Mouse (Mus musculus): Measurements from ENCODE around the gene Flot1.
A peak's percentile ranks its signal among the peaks of the same experiment; 100 is the strongest.
"Not testable (repeated sequence)": the region's sequence is repeated elsewhere in the genome, so short reads cannot be mapped to it uniquely, and the experiment has no call there.

Gene Flot1

GRCm38 (mm10) chr17:35836991-35837422, 14.0 kb downstream of the Flot1 start:
- peak; percentile 70 for DNase-seq

GRCm38 (mm10) chr17:35837487-35837886, 14.5 kb downstream of the Flot1 start:
- peak; percentile 43 for DNase-seq

- DNase-seq: peak; percentile 97
These were observed 15.1 kb downstream of the Flot1 start, which contains the start of gene Tubb5 for GRCm38 (mm10) chr17:35838122-35838544. Gene Tubb5 (minus strand): TSS chr17:35838306.

- no peak for DNase-seq
These were observed 15.5 kb downstream of the Flot1 start for GRCm38 (mm10) chr17:35838570-35838969.

GRCm38 (mm10) chr17:35839002-35839401, 16.0 kb downstream of the Flot1 start:
- not testable (repeated sequence) for DNase-seq

- DNase-seq: no peak
These were observed 17.5 kb downstream of the Flot1 start for GRCm38 (mm10) chr17:35840561-35840960.

GRCm38 (mm10) chr17:35841076-35841950, 18.3 kb downstream of the Flot1 start, which contains the start of gene Mdc1:
Gene Mdc1 (plus strand): TSS chr17:35841515.
- peak; percentile 100 for DNase-seq

GRCm38 (mm10) chr17:35842006-35842405, 19.0 kb downstream of the Flot1 start:
- DNase-seq: no peak

GRCm38 (mm10) chr17:35843514-35843913, 20.5 kb downstream of the Flot1 start:
- no peak for DNase-seq

GRCm38 (mm10) chr17:35848112-35848511, 25.1 kb downstream of the Flot1 start:
- no peak for DNase-seq

GRCm38 (mm10) chr17:35850974-35851373, 27.9 kb downstream of the Flot1 start:
- DNase-seq: no peak

- DNase-seq: no peak
These were observed 36.3 kb downstream of the Flot1 start for GRCm38 (mm10) chr17:35859371-35859770.

- DNase-seq: no peak
These were observed 36.8 kb downstream of the Flot1 start for GRCm38 (mm10) chr17:35859835-35860234.

GRCm38 (mm10) chr17:35860831-35861197, 37.8 kb downstream of the Flot1 start:
- DNase-seq: no peak

GRCm38 (mm10) chr17:35861198-35861857, 38.3 kb downstream of the Flot1 start, which contains the start of gene Nrm:
Gene Nrm (plus strand): TSS chr17:35861318.
- peak; percentile 84 for DNase-seq

GRCm38 (mm10) chr17:35864832-35865353, 41.9 kb downstream of the Flot1 start:
- DNase-seq: no peak

GRCm38 (mm10) chr17:35865481-35866280, 42.7 kb downstream of the Flot1 start, which contains the start of gene Ppp1r18:
Gene Ppp1r18 (plus strand): TSS chr17:35865593.
- peak; percentile 49 for DNase-seq

- DNase-seq: no peak
These were observed 43.3 kb downstream of the Flot1 start for GRCm38 (mm10) chr17:35866281-35866831.

GRCm38 (mm10) chr17:35866911-35867890, 44.2 kb downstream of the Flot1 start:
- DNase-seq: no peak

- DNase-seq: no peak
These were observed 45.3 kb downstream of the Flot1 start for GRCm38 (mm10) chr17:35868165-35868820.
